Mouse (Mus musculus) kidney, adult 2 months (tissue): Measurements from ENCODE around the gene 4933405O20Rik.

Experiments used
- CTCF ChIP-seq: fragments of 200-500 bp; conservative IDR thresholded peaks from 2 replicates; pipeline ENCODE4 v1.5.1; 2011; ENCODE audit warnings: low read depth, mild to moderate bottlenecking, control low read depth, low read length, moderate library complexity, mixed read lengths; ENCODE audit not compliant: insufficient read depth, insufficient read length
- POLR2A ChIP-seq: fragments of 200-500 bp; IDR thresholded peaks from one replicate; pipeline ENCODE4 v1.6.1; 2011; ENCODE audit warnings: low read depth, low read length, control low read depth

- TF ChIP-seq CTCF (no peak), POLR2A (no peak)
Measured at GRCm38 (mm10) chr7:50598890-50599289, at the start of gene 4933405O20Rik.
